Mouse (Mus musculus) CD8-positive naive resting alpha-beta T cell, adult 2 months (primary cell): ENCODE results near the gene Hsdl1.
A peak's percentile ranks its signal among the peaks of the same experiment; 100 is the strongest.

Experiments used
- DNase-seq, 2 experiments: peaks; one replicate each; pipeline ENCODE4 v3.0.0; 2022; ENCODE audit warnings: low read depth in 2 of 2, low spot score in 2 of 2

Hsdl1 gene

DNA sequence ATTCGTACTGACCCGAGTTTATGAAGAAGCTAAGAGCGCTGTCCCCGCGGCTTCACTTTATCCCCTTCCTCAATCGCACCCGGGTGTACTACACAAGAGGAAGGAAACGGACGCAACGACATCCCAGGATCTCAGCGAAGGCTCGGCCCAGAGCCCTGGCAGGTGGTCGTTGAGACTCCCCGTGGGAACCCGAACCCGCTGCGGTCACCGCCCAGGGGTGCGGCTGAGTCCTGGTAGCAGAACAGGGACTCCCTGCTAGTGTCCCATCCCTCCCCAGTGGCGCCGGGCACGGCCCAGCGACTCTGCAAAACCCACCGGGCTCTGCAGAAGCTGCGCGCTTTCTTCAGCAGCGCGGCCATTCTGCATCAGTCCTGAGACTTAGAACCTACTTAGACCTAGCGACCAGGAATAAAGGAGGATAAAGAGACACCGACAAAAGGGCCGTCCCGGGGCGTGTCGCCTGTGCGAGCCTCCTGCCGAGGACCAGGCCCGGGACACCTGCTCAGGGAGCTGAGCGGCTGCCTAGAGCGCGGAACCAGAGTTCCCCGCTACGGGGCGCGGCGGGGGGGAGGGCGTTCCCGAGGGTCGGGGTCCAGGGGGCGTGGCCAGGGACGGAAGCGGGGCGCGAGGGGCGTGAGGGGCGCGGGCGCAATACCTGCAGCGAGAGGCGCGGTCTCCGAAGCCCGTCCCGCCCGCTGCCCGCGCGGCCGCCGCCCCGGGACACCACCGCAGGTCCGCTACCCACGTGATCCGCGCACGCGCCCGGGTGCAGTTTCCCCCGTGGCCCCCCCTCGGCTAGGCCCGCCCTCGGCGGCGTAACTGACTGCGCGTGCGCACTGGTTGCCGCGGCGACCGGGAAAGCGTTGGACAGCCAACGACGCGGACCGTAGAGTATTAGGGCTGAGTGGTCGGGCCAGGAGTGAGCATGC lies at the start of gene Hsdl1, which contains the start of gene Dnaaf1:
TSS of gene Hsdl1 (minus strand) at position 747 of the 929 bp plus-strand sequence.
TSS of gene Dnaaf1 (plus strand) at position 799 of the 929 bp plus-strand sequence.
- peak; percentile 89 to 92 for DNase-seq

DNA sequence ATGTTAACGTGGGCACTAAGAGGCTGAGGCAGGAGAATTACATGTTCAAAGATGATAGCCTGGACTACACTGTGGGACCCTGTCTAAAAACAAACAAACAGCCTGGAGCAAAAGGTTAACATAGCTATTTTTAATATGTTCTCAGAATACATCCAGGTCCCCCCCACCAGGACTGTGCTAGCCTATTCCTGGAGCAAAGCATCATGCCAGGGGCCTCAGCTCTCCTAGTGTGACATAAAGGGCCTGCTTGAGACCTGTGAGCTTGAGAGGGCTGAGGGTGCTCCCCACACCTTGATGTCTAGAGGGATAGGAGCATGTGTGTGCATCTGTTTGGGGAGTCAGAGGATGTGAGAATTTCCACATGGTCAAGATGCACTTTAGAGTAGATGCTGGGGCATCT lies 48.8 kb upstream of the Hsdl1 start:
- DNase-seq = no peak

DNA sequence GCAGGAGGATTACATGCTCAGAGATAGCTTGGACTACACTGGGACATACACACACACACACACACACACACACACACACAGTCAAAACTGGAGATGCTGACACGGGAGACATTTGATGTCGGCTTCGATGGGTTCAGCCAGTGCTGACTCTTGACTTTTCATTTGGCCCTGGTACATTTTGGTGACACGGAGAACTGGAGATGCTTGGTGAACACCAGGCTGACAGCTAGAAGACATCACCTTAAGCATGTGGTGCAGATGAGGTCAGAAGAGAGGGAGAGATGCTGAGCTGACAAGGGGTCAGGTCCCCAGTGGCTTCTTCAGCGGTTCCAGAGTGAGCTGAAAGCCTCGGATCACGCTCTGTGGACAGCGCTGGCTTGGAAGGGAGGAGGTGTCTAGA lies 48.1 kb upstream of the Hsdl1 start:
- no peak for DNase-seq

DNA sequence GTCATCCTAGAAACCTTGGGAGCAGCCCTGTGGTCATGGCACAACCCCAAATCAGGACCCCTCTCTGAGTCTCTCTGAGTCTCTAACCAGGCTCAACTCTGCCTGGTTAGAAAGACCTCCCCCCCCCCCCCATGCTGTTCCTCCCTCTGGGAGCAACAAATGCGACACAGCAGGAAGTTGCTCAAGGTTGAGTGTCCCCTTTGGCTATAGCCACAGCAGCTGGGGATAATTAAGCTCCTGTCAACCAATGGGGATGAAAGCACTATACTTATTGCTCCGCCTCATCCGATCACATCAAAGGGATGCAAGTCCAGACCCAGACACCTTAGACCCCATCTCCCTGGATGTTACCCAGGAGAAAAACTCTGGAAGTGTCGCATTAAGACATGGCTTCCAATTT lies 47.6 kb upstream of the Hsdl1 start:
- DNase-seq = no peak

DNA sequence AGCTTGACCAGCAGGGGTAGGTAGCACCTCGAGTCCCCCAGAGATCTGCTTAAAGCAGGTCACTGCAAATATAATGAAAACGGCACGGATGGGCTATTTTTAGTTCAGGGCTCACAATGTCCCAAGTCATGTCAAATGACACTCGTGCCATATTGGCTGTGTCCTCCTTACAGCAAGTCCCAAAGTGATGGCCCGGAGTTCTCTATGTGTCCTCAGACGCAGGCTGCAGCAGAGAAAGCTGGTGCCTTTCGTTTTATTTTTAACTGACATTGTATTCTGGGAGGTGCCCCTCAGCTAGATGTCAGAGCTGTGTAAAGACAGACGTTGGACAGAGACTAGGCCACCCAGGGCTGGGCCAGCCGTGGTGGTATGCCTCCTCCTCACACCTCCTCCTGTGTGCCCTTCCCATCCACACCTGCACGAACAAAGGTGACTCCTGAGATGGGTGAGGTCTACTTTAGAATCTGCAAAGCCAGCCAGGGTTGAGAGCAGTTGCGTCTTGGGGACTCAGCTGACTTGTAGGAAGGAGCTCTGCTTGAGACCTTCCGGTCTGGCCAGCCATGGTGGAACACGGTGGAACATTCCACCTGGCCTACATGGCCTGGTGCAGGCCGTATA lies 46.0 kb upstream of the Hsdl1 start:
- DNase-seq = no peak

DNA sequence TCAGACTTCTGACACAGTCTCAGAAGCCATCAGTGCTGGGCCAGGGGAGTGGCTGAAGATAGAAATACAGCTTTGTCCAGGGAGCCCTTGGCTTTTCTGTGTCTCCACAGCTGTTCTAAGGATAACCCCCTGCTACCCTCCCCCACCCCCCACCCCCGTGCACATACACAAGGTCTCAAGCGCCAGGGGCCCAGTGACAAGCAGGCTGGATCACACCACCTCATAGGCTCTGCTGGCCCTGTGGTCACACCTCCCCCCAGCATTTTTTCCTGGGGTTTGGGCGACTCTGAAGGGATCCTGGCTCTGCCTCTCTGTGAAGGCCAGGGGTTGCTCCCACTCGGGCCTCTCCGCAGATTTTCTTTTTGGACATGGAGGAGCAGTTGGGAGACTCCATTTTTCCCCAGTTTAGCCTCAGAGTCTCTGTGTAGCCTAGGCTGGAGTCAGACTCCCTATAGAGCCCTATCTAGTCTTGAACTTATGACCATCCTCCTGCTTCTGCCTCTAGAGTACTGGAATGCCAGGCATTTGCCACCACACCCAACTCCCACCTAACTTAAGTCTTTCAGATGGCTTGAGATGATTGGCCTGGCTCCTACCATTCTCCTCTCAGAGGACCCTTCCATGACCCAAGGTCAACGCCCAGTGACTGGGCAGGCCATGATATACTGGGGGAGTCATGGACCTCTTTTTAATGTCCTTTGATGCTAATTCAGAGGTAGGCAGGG lies 45.3 kb upstream of the Hsdl1 start:
- DNase-seq = no peak

DNA sequence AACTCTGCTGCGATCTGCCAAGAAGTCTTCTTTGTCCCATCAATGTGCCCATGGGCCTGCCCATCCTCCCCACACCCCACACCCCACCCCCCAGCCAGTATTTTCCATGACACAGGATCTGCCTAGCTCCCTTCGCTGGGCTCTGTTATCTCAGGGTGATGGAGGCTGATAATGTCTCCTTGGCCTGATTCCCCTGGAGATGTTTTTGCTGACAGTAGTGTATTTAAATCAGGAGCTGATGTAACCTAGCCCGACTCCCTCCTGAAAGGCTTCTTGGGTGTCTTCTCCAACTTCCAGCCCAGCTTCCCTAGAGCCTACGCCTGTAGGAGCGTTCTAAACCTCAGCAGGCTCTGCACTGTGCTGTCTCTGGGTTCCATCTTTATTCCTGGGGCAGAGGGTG lies 43.9 kb upstream of the Hsdl1 start:
- no peak for DNase-seq

DNA sequence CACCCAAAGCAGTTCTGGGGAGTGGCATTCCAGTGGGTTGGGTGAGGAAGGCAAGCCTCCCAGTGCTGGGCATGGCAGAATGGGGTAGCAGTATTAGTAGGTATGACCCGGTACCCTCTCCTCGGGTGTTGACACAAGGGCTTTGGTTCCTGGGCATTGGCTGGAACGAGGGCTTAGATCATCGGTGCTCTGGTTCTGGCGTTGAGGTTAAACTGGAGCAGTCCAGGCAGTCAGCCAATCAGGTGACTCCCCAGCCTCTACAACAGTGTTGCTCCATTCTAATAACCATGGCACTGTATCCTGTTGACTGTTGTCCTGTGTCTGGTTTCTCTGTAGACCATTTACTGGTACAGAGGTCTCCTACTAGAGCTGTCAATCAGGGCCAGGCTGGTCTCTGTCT lies 42.6 kb upstream of the Hsdl1 start:
- DNase-seq = no peak

DNA sequence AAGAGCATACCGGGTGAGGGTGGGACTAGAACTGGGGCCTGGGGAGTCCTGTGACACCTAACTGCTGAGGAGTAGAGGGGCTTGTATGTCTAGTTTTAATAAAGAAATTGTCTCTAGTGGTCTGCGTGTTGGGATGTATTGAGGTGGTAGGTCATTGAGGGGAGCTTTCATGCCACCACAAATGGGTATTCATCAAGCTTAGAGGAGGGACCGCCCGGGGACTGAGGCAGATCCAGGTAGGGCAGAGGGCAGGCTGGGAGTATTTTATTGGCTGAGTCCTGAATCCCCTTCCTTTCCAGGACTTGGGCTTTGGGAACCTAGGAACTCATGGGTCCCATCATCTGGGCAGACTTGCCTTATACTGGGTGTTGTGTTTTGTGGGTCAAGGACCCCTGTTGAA lies 41.8 kb upstream of the Hsdl1 start:
- DNase-seq = no peak

DNA sequence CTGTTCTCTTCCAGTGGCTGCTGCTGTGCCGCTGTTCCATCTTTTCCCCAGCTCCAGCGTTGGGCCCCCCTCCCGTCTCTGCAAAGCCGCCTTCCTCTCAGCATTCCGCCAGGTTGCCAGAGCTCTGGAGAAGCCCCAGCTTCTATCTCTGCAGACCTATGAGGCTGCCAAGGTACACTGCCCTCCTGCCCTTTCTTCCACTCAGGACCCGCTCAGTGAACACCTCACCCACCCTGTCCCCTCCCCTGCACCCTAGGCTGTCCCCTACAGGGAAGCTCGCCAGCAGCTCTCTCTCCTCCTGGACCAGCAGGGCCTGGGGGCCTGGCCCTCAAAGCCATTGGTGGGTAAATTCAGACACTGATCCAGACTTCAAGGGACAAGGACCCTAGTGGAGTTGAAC lies 41.4 kb upstream of the Hsdl1 start:
- DNase-seq = no peak

DNA sequence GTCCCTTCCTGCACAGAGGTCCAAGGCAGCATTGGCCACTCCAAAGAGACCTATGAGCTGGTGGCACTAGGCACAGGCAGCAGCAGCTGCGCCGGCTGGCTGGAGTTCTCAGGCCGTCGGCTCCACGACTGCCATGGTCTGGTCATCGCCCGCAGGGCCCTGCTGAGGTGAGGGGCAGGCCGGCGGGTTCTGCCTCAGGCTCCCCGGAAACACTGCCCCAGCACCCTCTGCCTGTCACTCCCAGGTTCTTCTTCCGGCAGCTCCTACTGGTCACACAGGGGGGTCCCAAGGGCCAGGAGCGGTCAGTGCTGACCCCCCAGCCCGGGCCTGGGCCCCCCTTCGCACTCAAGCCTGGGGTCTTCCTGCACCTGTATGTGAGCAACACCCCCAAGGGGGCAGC lies 40.1 kb upstream of the Hsdl1 start:
- no peak for DNase-seq

DNA sequence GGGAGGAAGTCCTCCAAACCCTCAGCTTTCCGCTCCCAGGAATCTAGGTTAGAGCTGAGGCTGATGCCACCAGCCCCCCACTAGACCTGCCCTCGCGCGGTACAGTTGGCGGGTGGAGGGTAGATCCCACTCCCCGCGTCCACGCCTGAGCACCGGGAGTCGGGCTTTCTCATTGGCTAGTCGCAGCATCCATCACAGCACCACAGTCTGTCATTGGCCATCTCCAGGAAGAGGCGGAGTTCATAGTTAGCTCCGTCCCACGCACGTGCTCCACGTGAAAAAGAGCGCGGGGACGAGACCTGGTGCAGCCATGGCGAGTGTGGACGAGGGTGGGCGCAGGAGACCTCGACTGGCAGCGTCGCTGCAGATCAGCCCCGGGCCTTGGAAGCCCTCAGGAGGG lies 37.5 kb upstream of the Hsdl1 start, which contains the start of gene Adad2:
TSS of gene Adad2 (plus strand) at position 277 of the 400 bp plus-strand sequence.
- no peak for DNase-seq

DNA sequence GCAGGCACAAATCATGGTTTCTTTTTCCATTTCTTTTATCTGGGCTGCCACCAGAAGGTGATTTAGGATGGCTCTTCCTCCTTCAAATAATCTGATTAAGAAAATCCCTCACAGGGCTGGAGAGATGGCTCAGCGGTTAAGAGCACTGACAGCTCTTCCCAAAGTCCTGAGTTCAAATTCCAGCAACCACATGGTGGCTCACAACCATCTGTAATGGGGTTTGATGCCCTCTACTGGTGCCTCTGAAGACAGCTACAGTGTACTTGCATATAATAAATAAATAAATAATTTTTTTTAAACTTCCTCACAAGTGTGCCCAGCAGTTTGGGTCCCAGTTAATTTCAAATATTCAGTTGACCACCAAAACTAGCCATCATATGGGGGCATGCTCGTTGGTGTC lies 31.2 kb upstream of the Hsdl1 start:
- no peak for DNase-seq

DNA sequence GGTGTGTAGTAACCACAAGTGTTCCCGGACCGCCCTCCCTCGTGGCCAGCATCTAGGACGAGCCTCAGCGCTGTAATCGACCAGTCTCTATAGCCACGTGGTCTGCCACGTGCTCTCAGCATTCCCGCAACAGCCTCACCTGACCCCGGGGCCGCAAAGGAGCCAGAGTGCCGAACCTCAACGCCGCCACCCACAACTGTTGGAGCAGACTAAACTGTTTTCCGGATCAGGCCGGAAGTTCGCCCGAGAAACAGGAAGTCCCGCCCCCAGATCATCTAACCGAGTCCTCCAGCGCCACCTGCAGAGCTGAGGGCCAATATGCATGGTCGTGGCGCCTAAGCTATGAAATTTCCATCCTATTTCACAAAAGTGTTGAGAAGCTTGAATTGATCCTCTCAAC lies 30.0 kb upstream of the Hsdl1 start, which contains the start of gene Taf1c:
TSS of gene Taf1c (minus strand) at position 227 of the 400 bp plus-strand sequence.
- DNase-seq = peak; percentile 93 to 96

DNA sequence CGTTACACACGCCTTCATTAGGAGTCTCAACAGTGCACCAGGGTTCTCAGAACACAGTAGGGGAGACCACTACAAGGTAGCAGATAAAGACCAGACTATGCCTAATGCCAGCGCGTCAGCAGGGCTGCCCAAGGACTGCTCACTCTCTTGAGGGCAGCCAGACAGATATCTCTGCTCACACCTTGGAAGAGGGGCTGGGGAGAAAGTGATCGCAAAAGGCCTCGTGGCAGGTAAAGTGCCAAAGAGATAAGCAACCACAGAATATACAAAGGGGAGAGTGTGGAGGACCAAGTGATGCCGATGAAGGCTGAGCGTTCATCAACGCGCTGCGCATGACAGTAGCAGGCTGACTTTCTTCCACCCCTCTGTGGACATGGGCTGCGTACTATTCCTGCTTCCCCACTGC lies 29.4 kb upstream of the Hsdl1 start:
- no peak for DNase-seq

DNA sequence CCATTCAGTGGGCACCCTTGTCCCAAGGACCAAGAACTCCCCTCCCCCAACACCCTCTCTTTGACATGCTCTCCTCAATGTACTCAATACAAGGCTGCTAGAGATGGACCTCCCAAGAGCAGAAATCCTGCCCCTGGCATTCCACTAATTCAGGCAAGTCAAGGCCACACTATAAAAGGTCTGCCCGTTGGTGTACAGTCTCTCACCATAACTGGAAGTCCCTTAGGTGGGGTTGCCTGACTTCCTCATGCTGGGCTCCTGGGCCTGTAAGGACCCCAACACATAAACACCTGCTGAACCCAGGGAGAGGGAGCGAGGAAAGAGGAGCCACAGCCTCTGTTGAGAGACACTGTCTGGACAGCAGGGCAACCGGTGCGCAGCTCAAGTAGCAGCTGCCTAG lies 28.8 kb upstream of the Hsdl1 start:
- DNase-seq = no peak

DNA sequence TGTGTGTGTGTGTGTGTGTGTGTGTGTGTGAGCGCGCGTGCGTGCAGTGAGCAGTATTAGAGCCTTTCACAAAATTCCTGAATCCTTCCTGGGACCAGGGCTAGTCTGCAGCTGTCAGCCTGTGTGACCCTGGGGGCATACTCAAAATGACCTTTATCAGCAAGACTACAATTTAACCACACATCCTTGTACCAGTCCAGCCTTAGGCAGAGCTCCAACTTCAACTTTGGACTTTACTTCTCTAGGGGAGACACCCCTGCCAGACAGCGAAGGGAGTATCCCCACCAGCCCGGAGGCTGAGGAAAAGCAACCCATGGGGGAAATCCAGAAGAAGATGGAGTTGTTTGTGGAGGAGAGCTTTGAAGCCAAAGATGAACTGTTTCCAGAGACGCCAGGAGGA lies 16.5 kb upstream of the Hsdl1 start:
- DNase-seq = no peak

DNA sequence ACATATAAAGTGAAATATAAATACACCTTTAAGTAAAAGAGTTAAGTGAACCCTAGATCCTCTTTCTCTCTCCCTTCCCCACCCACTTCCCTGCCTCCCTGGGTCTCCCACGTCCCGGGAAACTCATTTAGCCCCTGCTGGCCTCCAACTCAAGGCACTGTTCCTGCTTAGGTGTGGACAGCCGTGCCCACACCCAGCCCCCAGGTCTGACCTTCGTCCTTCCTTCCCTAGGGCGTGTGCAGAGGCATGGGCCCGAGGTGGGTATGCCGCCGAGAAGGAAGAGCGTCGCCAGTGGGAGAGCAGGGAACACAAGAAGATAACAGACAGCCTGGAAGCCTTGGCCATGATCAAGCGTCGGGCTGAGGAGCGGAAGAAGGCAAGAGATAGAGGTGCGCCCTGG lies 15.4 kb upstream of the Hsdl1 start:
- DNase-seq = no peak

DNA sequence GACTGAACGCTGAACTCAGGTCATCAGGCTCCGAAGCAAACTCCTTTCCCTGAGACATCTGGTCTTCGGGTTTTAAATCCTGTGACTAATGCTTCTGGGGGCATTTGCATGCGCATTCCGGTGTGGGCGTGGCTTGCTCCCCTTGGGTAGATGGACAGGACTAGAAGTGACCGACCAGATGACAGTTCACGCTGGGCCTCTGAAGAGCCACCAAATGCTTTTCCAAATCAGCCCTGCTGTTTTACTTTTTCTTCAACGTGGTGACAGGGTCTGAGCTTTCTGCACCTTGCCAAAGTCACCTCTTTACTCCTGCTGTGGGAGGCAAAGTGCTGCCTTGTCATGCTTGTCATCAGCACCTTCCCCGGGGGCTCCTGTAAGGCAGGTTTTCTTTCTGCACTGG lies 13.9 kb upstream of the Hsdl1 start:
- no peak for DNase-seq

DNA sequence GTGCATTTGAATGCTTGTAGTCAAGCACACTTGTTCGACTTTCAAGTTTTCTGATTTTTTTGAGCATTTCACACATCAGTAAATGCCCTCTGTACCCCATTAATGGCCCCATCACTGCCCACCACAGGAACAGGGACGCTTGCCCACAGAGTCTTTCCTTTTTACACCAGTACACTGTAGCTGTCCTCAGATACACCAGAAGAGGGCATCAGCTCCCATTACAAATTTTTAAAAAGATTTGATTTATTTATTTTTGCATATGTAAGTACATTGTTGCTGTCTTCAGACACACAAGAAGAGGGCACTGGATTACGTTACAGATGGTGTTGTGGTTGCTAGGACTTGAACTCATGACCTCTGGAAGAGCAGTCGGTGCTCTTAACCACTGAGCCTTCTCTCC lies 13.3 kb upstream of the Hsdl1 start:
- DNase-seq = no peak

DNA sequence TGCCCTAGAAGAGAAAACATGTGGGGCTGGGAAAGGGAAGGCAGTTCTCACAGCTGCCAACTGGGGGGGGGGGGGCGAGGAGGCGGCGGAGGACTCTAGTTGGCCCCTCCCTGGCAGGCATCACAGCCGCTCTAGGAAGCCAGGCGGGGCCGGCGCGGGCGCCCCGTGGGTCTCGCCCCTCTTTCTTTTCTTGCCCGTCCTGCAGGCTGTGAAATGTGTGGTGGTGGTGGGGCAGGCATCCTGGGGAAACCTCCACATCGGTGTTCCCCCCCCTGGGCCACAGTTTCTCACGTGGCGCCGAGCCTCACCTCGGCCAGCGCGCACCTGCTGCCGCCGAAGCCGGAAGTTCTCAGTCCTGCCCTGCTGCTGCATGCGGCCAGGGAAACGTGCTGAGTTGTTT lies 10.9 kb upstream of the Hsdl1 start:
- no peak for DNase-seq
